Mouse (Mus musculus): Measurements from ENCODE around the gene Rps11. TPM values are rescaled to one million over a fixed set of nuclear protein-coding genes. Genes with fewer than 3 reads are reported as not detected.

Rps11 gene
- total RNA-seq, 1 experiment from 2014 or later: 1,649 TPM

GRCm38 (mm10) chr7:45139904-45140723 is 15.9 kb upstream of the Rps11 start:
- ATAC-seq (replicated peaks in 1 of 2; ENCODE audit: insufficient read depth in 1 of 2, low FRiP score in 2 of 2, low TSS enrichment in 1 of 2, low read depth in 1 of 2, poor library complexity in 2 of 2, severe bottlenecking in 2 of 2): no peak

- no peak for ATAC-seq (replicated peaks in 1 of 2; ENCODE audit: insufficient read depth in 1 of 2, low FRiP score in 2 of 2, low TSS enrichment in 1 of 2, low read depth in 1 of 2, poor library complexity in 2 of 2, severe bottlenecking in 2 of 2)
Measured at GRCm38 (mm10) chr7:45138403-45138802, 14.2 kb upstream of the Rps11 start.

- ATAC-seq (replicated peaks in 1 of 2; ENCODE audit: insufficient read depth in 1 of 2, low FRiP score in 2 of 2, low TSS enrichment in 1 of 2, low read depth in 1 of 2, poor library complexity in 2 of 2, severe bottlenecking in 2 of 2): peak; percentile 64 to 80
Measured at GRCm38 (mm10) chr7:45137171-45138006, 13.2 kb upstream of the Rps11 start.

- ATAC-seq (replicated peaks in 1 of 2; ENCODE audit: insufficient read depth in 1 of 2, low FRiP score in 2 of 2, low TSS enrichment in 1 of 2, low read depth in 1 of 2, poor library complexity in 2 of 2, severe bottlenecking in 2 of 2): peak; percentile 68 to 74
Measured at GRCm38 (mm10) chr7:45135993-45136567, 11.8 kb upstream of the Rps11 start, which contains the start of the genes Gm45713 and Flt3l. Gene Gm45713 (minus strand): TSS chr7:45136231. Gene Flt3l (minus strand): TSS chr7:45136432.

- ATAC-seq (replicated peaks in 1 of 2; ENCODE audit: insufficient read depth in 1 of 2, low FRiP score in 2 of 2, low TSS enrichment in 1 of 2, low read depth in 1 of 2, poor library complexity in 2 of 2, severe bottlenecking in 2 of 2): no peak
Measured at GRCm38 (mm10) chr7:45135370-45135769, 11.1 kb upstream of the Rps11 start.

GRCm38 (mm10) chr7:45134544-45135026 is 10.3 kb upstream of the Rps11 start:
- 0 out of 4 replicates have a peak, but pooled peaks of 1 of the 2 experiments have one; percentile 10 for ATAC-seq (replicated peaks in 1 of 2; ENCODE audit: insufficient read depth in 1 of 2, low FRiP score in 2 of 2, low TSS enrichment in 1 of 2, low read depth in 1 of 2, poor library complexity in 2 of 2, severe bottlenecking in 2 of 2)

- no peak for ATAC-seq (replicated peaks in 1 of 2; ENCODE audit: insufficient read depth in 1 of 2, low FRiP score in 2 of 2, low TSS enrichment in 1 of 2, low read depth in 1 of 2, poor library complexity in 2 of 2, severe bottlenecking in 2 of 2)
Measured at GRCm38 (mm10) chr7:45133446-45134159, 9.4 kb upstream of the Rps11 start.

GRCm38 (mm10) chr7:45131850-45132249 is 7.6 kb upstream of the Rps11 start:
- no peak for ATAC-seq (replicated peaks in 1 of 2; ENCODE audit: insufficient read depth in 1 of 2, low FRiP score in 2 of 2, low TSS enrichment in 1 of 2, low read depth in 1 of 2, poor library complexity in 2 of 2, severe bottlenecking in 2 of 2)

GRCm38 (mm10) chr7:45129776-45130512 is 5.7 kb upstream of the Rps11 start:
- ATAC-seq (replicated peaks in 1 of 2; ENCODE audit: insufficient read depth in 1 of 2, low FRiP score in 2 of 2, low TSS enrichment in 1 of 2, low read depth in 1 of 2, poor library complexity in 2 of 2, severe bottlenecking in 2 of 2): no peak

GRCm38 (mm10) chr7:45129318-45129717 is 5.1 kb upstream of the Rps11 start:
- 0 out of 4 replicates have a peak, but pooled peaks of 1 of the 2 experiments have one; percentile 0 for ATAC-seq (replicated peaks in 1 of 2; ENCODE audit: insufficient read depth in 1 of 2, low FRiP score in 2 of 2, low TSS enrichment in 1 of 2, low read depth in 1 of 2, poor library complexity in 2 of 2, severe bottlenecking in 2 of 2)

GRCm38 (mm10) chr7:45128624-45129246 is 4.5 kb upstream of the Rps11 start, which contains the start of gene Rpl13a:
Gene Rpl13a (minus strand): TSS chr7:45128761.
- ATAC-seq (replicated peaks in 1 of 2; ENCODE audit: insufficient read depth in 1 of 2, low FRiP score in 2 of 2, low TSS enrichment in 1 of 2, low read depth in 1 of 2, poor library complexity in 2 of 2, severe bottlenecking in 2 of 2): peak; percentile 80 to 85

- ATAC-seq (replicated peaks in 1 of 2; ENCODE audit: insufficient read depth in 1 of 2, low FRiP score in 2 of 2, low TSS enrichment in 1 of 2, low read depth in 1 of 2, poor library complexity in 2 of 2, severe bottlenecking in 2 of 2): no peak
Measured at GRCm38 (mm10) chr7:45127700-45128224, 3.5 kb upstream of the Rps11 start.

GRCm38 (mm10) chr7:45126844-45127699 is 2.8 kb upstream of the Rps11 start:
- ATAC-seq (replicated peaks in 1 of 2; ENCODE audit: insufficient read depth in 1 of 2, low FRiP score in 2 of 2, low TSS enrichment in 1 of 2, low read depth in 1 of 2, poor library complexity in 2 of 2, severe bottlenecking in 2 of 2): no peak

GRCm38 (mm10) chr7:45126147-45126843 is 2.1 kb upstream of the Rps11 start:
- no peak for ATAC-seq (replicated peaks in 1 of 2; ENCODE audit: insufficient read depth in 1 of 2, low FRiP score in 2 of 2, low TSS enrichment in 1 of 2, low read depth in 1 of 2, poor library complexity in 2 of 2, severe bottlenecking in 2 of 2)
